Comparison of ENCODE assay signal across 7 mouse cellular contexts in genomic region chr12:45467058-45467457, GRCm38 (mm10).
A peak's percentile ranks its signal among the peaks of the same experiment; 100 is the strongest.
DNase-seq lines count a peak whose midpoint lies in the region; ATAC-seq lines count a peak whose summit lies in the region.

No protein-coding gene starts in this region.

- no peaks in the 10 kb centered on the region for H3K9me3 ChIP-seq in liver, embryonic 12.5 days (replicated peaks)
- H3K9me3 ChIP-seq in forebrain, embryonic 16.5 days (ENCODE audit: control insufficient read depth, low read length) = no peaks in the 10 kb centered on the region
- no peaks in the 10 kb centered on the region for H3K9me3 ChIP-seq in neural tube, embryonic 14.5 days (ENCODE audit: control insufficient read depth, low read length)

- H3K27me3 ChIP-seq in liver, embryonic 12.5 days (replicated peaks) = no peaks in the 10 kb centered on the region
- no peaks in the 10 kb centered on the region for H3K27me3 ChIP-seq in forebrain, embryonic 16.5 days (replicated peaks; ENCODE audit: control insufficient read depth, insufficient read depth, low read length)
- H3K27me3 ChIP-seq in neural tube, embryonic 14.5 days (ENCODE audit: control insufficient read depth, insufficient read depth, low read length) = no peaks in the 10 kb centered on the region

- H3K27ac ChIP-seq in liver, embryonic 12.5 days = no peak overlapping the region
- no peak overlapping the region for H3K27ac ChIP-seq in forebrain, embryonic 16.5 days (ENCODE audit: low read length)
- H3K27ac ChIP-seq in neural tube, embryonic 14.5 days (ENCODE audit: low read depth, low read length) = peak overlapping the region; percentile 56; the same call in 1 of the 2 replicates

- ATAC-seq in liver, embryonic 12.5 days = no peak
- ATAC-seq in forebrain, embryonic 16.5 days = peak; percentile 79
- ATAC-seq in neural tube, embryonic 14.5 days (ENCODE audit: low read depth) = 0 out of 2 replicates have a peak, but pooled peaks have one; percentile 26
- no peak for ATAC-seq in erythroblast, adult 5-6 weeks (replicated peaks; ENCODE audit: low FRiP score, poor library complexity, severe bottlenecking)

- peak; percentile 12 for DNase-seq in liver
- peak; percentile 67 to 74 for DNase-seq in layer of hippocampus, adult 8-10 months (ENCODE audit: low spot score in 2 of 2)
- no peak for DNase-seq in urinary bladder, postnatal 10 days (ENCODE audit: low spot score)

- WGBS in liver, embryonic 12.5 days (ENCODE audit: insufficient replicate concordance) = 30% methylated on average over 2 of the region's 2 CpGs
- 28% methylated on average over 2 of the region's 2 CpGs for WGBS in forebrain, embryonic 16.5 days
- WGBS in neural tube, embryonic 14.5 days = 32% methylated on average over 2 of the region's 2 CpGs

- H3K4me2 ChIP-seq in liver, embryonic 12.5 days = no peak overlapping the region
- no peak overlapping the region for H3K4me2 ChIP-seq in forebrain, embryonic 16.5 days (ENCODE audit: low read length)
- peak overlapping the region; percentile 19; the same call in 1 of the 2 replicates for H3K4me2 ChIP-seq in neural tube, embryonic 14.5 days (ENCODE audit: low read depth, low read length)

- H3K4me3 ChIP-seq in liver, embryonic 12.5 days = no peak overlapping the region
- H3K4me3 ChIP-seq in forebrain, embryonic 16.5 days (replicated peaks; ENCODE audit: low read length) = no peak overlapping the region
- no peak overlapping the region for H3K4me3 ChIP-seq in neural tube, embryonic 14.5 days (ENCODE audit: low read depth, low read length)

- no peaks in the 10 kb centered on the region for H3K36me3 ChIP-seq in liver, embryonic 12.5 days
- no peaks in the 10 kb centered on the region for H3K36me3 ChIP-seq in forebrain, embryonic 16.5 days (ENCODE audit: control insufficient read depth, insufficient read depth)
- H3K36me3 ChIP-seq in neural tube, embryonic 14.5 days (ENCODE audit: control insufficient read depth, insufficient read depth, low read length) = no peaks in the 10 kb centered on the region

- no peak overlapping the region for H3K9ac ChIP-seq in liver, embryonic 12.5 days
- H3K9ac ChIP-seq in forebrain, embryonic 16.5 days (replicated peaks; ENCODE audit: low read depth, low read length) = no peak overlapping the region
- H3K9ac ChIP-seq in neural tube, embryonic 14.5 days (replicated peaks; ENCODE audit: low read depth, low read length) = peak overlapping the region; percentile 37; the same call in 1 of the 2 replicates

- H3K4me1 ChIP-seq in liver, embryonic 12.5 days = no peaks in the 10 kb centered on the region
- H3K4me1 ChIP-seq in forebrain, embryonic 16.5 days (replicated peaks; ENCODE audit: control insufficient read depth, insufficient read depth, low read length) = peaks cover 8% of the 10 kb centered on the region
- H3K4me1 ChIP-seq in neural tube, embryonic 14.5 days (ENCODE audit: control insufficient read depth, insufficient read depth, low read length) = peaks cover 3% of the 10 kb centered on the region; the same call in 1 of the 2 replicates

Comparison
In these comparisons a context has a peak if more than half of its experiments do, and no peak if none do; other contexts are left out.
1. ATAC-seq: peak in forebrain, embryonic 16.5 days (single experiment) and neural tube, embryonic 14.5 days (single experiment); none in liver, embryonic 12.5 days (single experiment) and erythroblast, adult 5-6 weeks (single experiment).